Mouse (Mus musculus) limb, embryonic 14.5 days (tissue): ENCODE measurements at regions not wholly inside any gene's neighbourhood (a gene's known extent, or its start where the extent isn't known, plus 50 kb on each side); places are given as distances from the start of the nearest gene placed in this dataset.

Source experiments
- ATAC-seq: fragments of 200-750 bp; cut with Nextera tagmentation; 2 replicates; pipeline ENCODE4 v1.8.0; 2017; ENCODE audit warnings: low read depth, moderate number of reproducible peaks, moderate TSS enrichment; ENCODE audit not compliant: low FRiP score
- DNase-seq: peaks from one replicate; pipeline ENCODE4 v3.0.0-alpha.2; 2015; ENCODE audit warnings: low spot score
- H3K27ac ChIP-seq: fragments of 300-500 bp; sonication (generic); replicated peaks from 2 replicates; pipeline ENCODE4 v1.5.1; 2014; ENCODE audit warnings: low read depth, mild to moderate bottlenecking, low read length, moderate library complexity, mixed read lengths
- H3K27me3 ChIP-seq: fragments of 300-500 bp; sonication (generic); 2 replicates; pipeline ENCODE4 v1.6.1; 2014; ENCODE audit warnings: low read length, mixed read lengths; ENCODE audit not compliant: control insufficient read depth, insufficient read depth
- H3K36me3 ChIP-seq: fragments of 300-500 bp; sonication (generic); 2 replicates; pipeline ENCODE4 v1.6.1; 2014; ENCODE audit warnings: mild to moderate bottlenecking, low read length, moderate library complexity, mixed read lengths; ENCODE audit not compliant: control insufficient read depth, insufficient read depth
- H3K4me1 ChIP-seq: fragments of 300-500 bp; sonication (generic); 2 replicates; pipeline ENCODE4 v1.6.1; 2014; ENCODE audit warnings: antibody characterized with exemption, low read length, mixed read lengths; ENCODE audit not compliant: control insufficient read depth, insufficient read depth
- H3K4me2 ChIP-seq: fragments of 300-500 bp; sonication (generic); replicated peaks from 2 replicates; pipeline ENCODE4 v1.6.1; 2014; ENCODE audit warnings: low read depth, mild to moderate bottlenecking, low read length, moderate library complexity; ENCODE audit not compliant: severe bottlenecking
- H3K4me3 ChIP-seq: fragments of 300-500 bp; sonication (generic); replicated peaks from 2 replicates; pipeline ENCODE4 v1.5.1; 2014; ENCODE audit warnings: low read length
- H3K9ac ChIP-seq: fragments of 300-500 bp; sonication (generic); 2 replicates; pipeline ENCODE4 v1.6.1; 2014; ENCODE audit warnings: mild to moderate bottlenecking, low read depth, low read length, moderate library complexity; ENCODE audit not compliant: severe bottlenecking
- H3K9me3 ChIP-seq: fragments of 300-500 bp; sonication (generic); 2 replicates; pipeline ENCODE4 v1.6.1; 2016; ENCODE audit warnings: low read length; ENCODE audit not compliant: control insufficient read depth
- POLR2A ChIP-seq: fragments of 200-500 bp; IDR thresholded peaks from 2 replicates; pipeline ENCODE4 v1.8.0; 2012; ENCODE audit warnings: inconsistent platforms, mild to moderate bottlenecking, moderate library complexity, borderline replicate concordance; ENCODE audit not compliant: insufficient read depth, insufficient read length; ENCODE audit errors: extremely low read depth
- WGBS: fragments of 180-500 bp; shearing (Covaris S2); extraction: QIAGEN DNeasy Blood & Tissue Kit; methylation state at CpG from one replicate; pipeline ENCODE4 v1.1.7; 2014; 5-methylcytosine and 5-hydroxymethylcytosine counted together

- 73% methylated on average over 3 of the region's 3 CpGs for WGBS
- ATAC-seq (no peak), DNase-seq (no peak)
- Histone ChIP-seq H3K9ac (no peak overlapping the region), H3K4me3 (no peak overlapping the region), H3K4me1 (no peaks in the 10 kb centered on the region), H3K27me3 (no peaks in the 10 kb centered on the region), H3K27ac (no peak overlapping the region), H3K36me3 (no peaks in the 10 kb centered on the region), H3K9me3 (no peaks in the 10 kb centered on the region), H3K4me2 (no peak overlapping the region)
- no peak for TF ChIP-seq POLR2A
Observed at GRCm38 (mm10) chr3:21349421-21349820, 727.0 kb upstream of the Tbl1xr1 start.

- H3K36me3 ChIP-seq = no peaks in the 10 kb centered on the region
- WGBS = 79% methylated on average over 3 of the region's 3 CpGs
- H3K9me3 ChIP-seq = no peaks in the 10 kb centered on the region
- no peaks in the 10 kb centered on the region for H3K27me3 ChIP-seq
- TF ChIP-seq POLR2A = no peak
- no peak overlapping the region for H3K4me3 ChIP-seq
- no peak for DNase-seq
- ATAC-seq = no peak
- H3K4me1 ChIP-seq = no peaks in the 10 kb centered on the region
- no peak overlapping the region for H3K27ac ChIP-seq
- H3K4me2 ChIP-seq = no peak overlapping the region
- H3K9ac ChIP-seq = no peak overlapping the region
Observed at GRCm38 (mm10) chr3:21356150-21356549, 720.3 kb upstream of the Tbl1xr1 start.

- 70% methylated on average over 6 of the region's 6 CpGs for WGBS
- no peak overlapping the region for H3K4me2 ChIP-seq
- H3K4me3 ChIP-seq = no peak overlapping the region
- no peak overlapping the region for H3K27ac ChIP-seq
- no peaks in the 10 kb centered on the region for H3K4me1 ChIP-seq
- no peaks in the 10 kb centered on the region for H3K27me3 ChIP-seq
- H3K9me3 ChIP-seq = no peaks in the 10 kb centered on the region
- no peak for TF ChIP-seq POLR2A
- ATAC-seq (no peak), DNase-seq (no peak)
- H3K9ac ChIP-seq = no peak overlapping the region
- no peaks in the 10 kb centered on the region for H3K36me3 ChIP-seq
Observed at GRCm38 (mm10) chr3:21356831-21357712, 719.4 kb upstream of the Tbl1xr1 start.

- ATAC-seq = no peak
- H3K9ac ChIP-seq = no peak overlapping the region
- no peak overlapping the region for H3K4me3 ChIP-seq
- H3K9me3 ChIP-seq = no peaks in the 10 kb centered on the region
- H3K36me3 ChIP-seq = no peaks in the 10 kb centered on the region
- DNase-seq = no peak
- no peaks in the 10 kb centered on the region for H3K4me1 ChIP-seq
- H3K27ac ChIP-seq = no peak overlapping the region
- 85% methylated on average over 6 of the region's 6 CpGs for WGBS
- no peak overlapping the region for H3K4me2 ChIP-seq
- TF ChIP-seq POLR2A = no peak
- H3K27me3 ChIP-seq = no peaks in the 10 kb centered on the region
Observed at GRCm38 (mm10) chr3:21358068-21358467, 718.4 kb upstream of the Tbl1xr1 start.

GRCm38 (mm10) chr3:21361069-21361468, 715.4 kb upstream of the Tbl1xr1 start:
- ATAC-seq (no peak), DNase-seq (no peak)
- WGBS = 88% methylated on average over 3 of the region's 3 CpGs
- Histone ChIP-seq H3K36me3 (no peaks in the 10 kb centered on the region), H3K27me3 (no peaks in the 10 kb centered on the region), H3K4me1 (no peaks in the 10 kb centered on the region), H3K27ac (no peak overlapping the region), H3K4me2 (no peak overlapping the region), H3K9ac (no peak overlapping the region), H3K9me3 (no peaks in the 10 kb centered on the region), H3K4me3 (no peak overlapping the region)
- no peak for TF ChIP-seq POLR2A
